Mouse (Mus musculus) lung, adult 2 months (tissue): ENCODE results near the gene Wdr19.

Experiments used
- CTCF ChIP-seq: fragments of 200-500 bp; IDR thresholded peaks from 2 replicates; pipeline ENCODE4 v1.5.1; 2011; ENCODE audit warnings: mild to moderate bottlenecking, low read length, control low read depth; ENCODE audit not compliant: insufficient read depth
- POLR2A ChIP-seq: fragments of 200-500 bp; IDR thresholded peaks from 2 replicates; pipeline ENCODE4 v1.6.1; 2011; ENCODE audit warnings: low read depth, mild to moderate bottlenecking, control low read depth, low read length, borderline replicate concordance; ENCODE audit errors: extremely low read depth

- TF ChIP-seq CTCF, result no peak
- TF ChIP-seq POLR2A, result no peak
Observed at GRCm38 (mm10) chr5:65178477-65178876, 21.0 kb upstream of the Wdr19 start.
